ENCODE assay signal across 13 mouse cellular contexts in genomic region chr13:31926599-31926998, GRCm38 (mm10).
DNase-seq lines count a peak whose midpoint lies in the region.
"Had no signal": no experiment of that assay in that cellular context is flagged by ENCODE, and none has a peak within 500 bp of the region (broad histone marks: within the 10 kb centered on the region; RNA-seq: fewer than 3 reads in every experiment).

No protein-coding gene starts in this region.

- DNase-seq in 3T3-L1 (ENCODE audit: low read depth, low spot score) = peak; percentile 40
- peak; percentile 81 for DNase-seq in brain, adult 2 months (ENCODE audit: low read depth, low spot score)
- DNase-seq in layer of hippocampus, postnatal 36 days = peak; percentile 15 to 28
- peak; percentile 64 to 72 for DNase-seq in right cerebral cortex, adult 2 months (ENCODE audit: low spot score in 2 of 2)
- DNase-seq in thymus, postnatal 0 days (ENCODE audit: low spot score) = no peak
- no peak for DNase-seq in thymus, postnatal 4 days
- no peak for DNase-seq in heart, adult 11 months
- DNase-seq: adrenal gland, adult 2 months; cerebellum, adult 11-12 months; cerebellum, postnatal 25 days; gastrocnemius, adult 2 months; lung, postnatal 10 days; midbrain, embryonic 14.5 days had no signal

Comparison
In these comparisons a context has a peak if more than half of its experiments do, and no peak if none do; other contexts are left out.
1. DNase-seq: peak in 3T3-L1 (single experiment), brain, adult 2 months (single experiment), layer of hippocampus, postnatal 36 days (2 of 2) and right cerebral cortex, adult 2 months (2 of 2); none in thymus, postnatal 0 days (single experiment), thymus, postnatal 4 days (single experiment) and heart, adult 11 months (single experiment).